Mouse (Mus musculus) forebrain, postnatal 0 days (tissue): ENCODE results near the gene Acbd5. TPM values are rescaled to one million over a fixed set of nuclear protein-coding genes. Genes with fewer than 3 reads are reported as not detected.
"Not testable (repeated sequence)": the region's sequence is repeated elsewhere in the genome, so short reads cannot be mapped to it uniquely, and the experiment has no call there.

Experiments used
- ATAC-seq: fragments of 200-750 bp; cut with Nextera tagmentation; 2 replicates; pipeline ENCODE4 v1.8.0; 2017; ENCODE audit warnings: mild to moderate bottlenecking, moderate library complexity
- DNase-seq: peaks from one replicate; pipeline ENCODE4 v3.0.0-alpha.2; 2015
- H3K27ac ChIP-seq: fragments of 300-500 bp; sonication (generic); 2 replicates; pipeline ENCODE4 v1.5.1; 2014; ENCODE audit warnings: low read depth, mild to moderate bottlenecking, antibody characterized with exemption, low read length, moderate library complexity, mixed read lengths
- H3K27me3 ChIP-seq: fragments of 300-500 bp; sonication (generic); 2 replicates; pipeline ENCODE4 v1.6.1; 2014; ENCODE audit warnings: mild to moderate bottlenecking, low read length, mixed read lengths; ENCODE audit not compliant: insufficient read depth
- H3K36me3 ChIP-seq: fragments of 300-500 bp; sonication (generic); 2 replicates; pipeline ENCODE4 v1.6.1; 2014; ENCODE audit warnings: mild to moderate bottlenecking, moderate library complexity; ENCODE audit not compliant: insufficient read depth
- H3K4me1 ChIP-seq: fragments of 300-500 bp; sonication (generic); 2 replicates; pipeline ENCODE4 v1.6.1; 2014; ENCODE audit warnings: antibody characterized with exemption; ENCODE audit not compliant: insufficient read depth
- H3K4me2 ChIP-seq: fragments of 300-500 bp; sonication (generic); 2 replicates; pipeline ENCODE4 v1.6.1; 2014; ENCODE audit warnings: low read depth, mild to moderate bottlenecking, moderate library complexity
- H3K4me3 ChIP-seq: fragments of 300-500 bp; sonication (generic); 2 replicates; pipeline ENCODE4 v1.5.1; 2014; ENCODE audit warnings: low read depth, low read length, mixed read lengths
- H3K9ac ChIP-seq: fragments of 300-500 bp; sonication (generic); 2 replicates; pipeline ENCODE4 v1.6.1; 2014; ENCODE audit warnings: mild to moderate bottlenecking
- H3K9me3 ChIP-seq: fragments of 300-500 bp; sonication (generic); 2 replicates; pipeline ENCODE4 v1.6.1; 2016; ENCODE audit warnings: low read length
- CTCF ChIP-seq: sonication (generic); IDR thresholded peaks from 2 replicates; pipeline ENCODE4 v1.5.1; 2016; ENCODE audit warnings: antibody characterized with exemption, control low read depth, low read depth
- WGBS: fragments of 180-500 bp; shearing (Covaris S2); extraction: QIAGEN DNeasy Blood & Tissue Kit; methylation state at CpG from one replicate; pipeline ENCODE4 v1.1.7; 2014; 5-methylcytosine and 5-hydroxymethylcytosine counted together
- polyA plus RNA-seq: library from polyadenylated mRNA; unstranded; fragments of >200 nt; fragmentation: Nextera tagmentation; extraction: Ambion mirVana; gene quantifications from 2 replicates; pipeline ENCODE4 v1.2.1, GENCODE M21; 2015
- total RNA-seq: library from RNA; depleted of rRNA; stranded (reverse); fragments of >200 nt; gene quantifications from 2 replicates; pipeline ENCODE4 v1.2.3, GENCODE M21; 2014

The Acbd5 gene
- total and polyA plus RNA-seq, 2 experiments from 2014 or later = 49.2 to 52.4 TPM

DNA sequence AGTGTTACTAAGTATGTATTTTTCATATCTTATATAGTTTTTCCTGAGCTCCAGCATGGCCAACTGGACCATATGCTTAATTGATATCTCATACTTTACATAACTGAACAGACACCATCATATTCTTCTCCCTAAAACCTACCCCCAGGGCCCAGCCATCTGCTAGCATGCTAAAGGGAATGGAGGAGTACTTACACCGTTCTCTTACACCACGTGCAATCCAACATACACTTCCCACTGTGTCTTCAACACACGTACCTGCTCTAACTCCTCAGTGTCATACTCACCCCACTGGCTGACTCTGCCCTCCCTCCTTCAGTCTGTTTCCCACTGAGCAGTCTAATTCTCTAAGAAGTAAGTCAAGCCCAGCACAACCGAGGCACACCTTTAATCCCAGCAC, 39.1 kb upstream of the Acbd5 start:
- Histone ChIP-seq H3K9me3 (no peaks in the 10 kb centered on the region), H3K27ac (no peak overlapping the region), H3K4me1 (no peaks in the 10 kb centered on the region), H3K27me3 (no peaks in the 10 kb centered on the region), H3K4me2 (no peak overlapping the region), H3K36me3 (no peaks in the 10 kb centered on the region; the same call in 1 of the 2 replicates), H3K9ac (no peak overlapping the region), H3K4me3 (no peak overlapping the region)
- 65% methylated on average over 4 of the region's 4 CpGs for WGBS
- DNase-seq = no peak
- ATAC-seq = no peak
- no peak for TF ChIP-seq CTCF

DNA sequence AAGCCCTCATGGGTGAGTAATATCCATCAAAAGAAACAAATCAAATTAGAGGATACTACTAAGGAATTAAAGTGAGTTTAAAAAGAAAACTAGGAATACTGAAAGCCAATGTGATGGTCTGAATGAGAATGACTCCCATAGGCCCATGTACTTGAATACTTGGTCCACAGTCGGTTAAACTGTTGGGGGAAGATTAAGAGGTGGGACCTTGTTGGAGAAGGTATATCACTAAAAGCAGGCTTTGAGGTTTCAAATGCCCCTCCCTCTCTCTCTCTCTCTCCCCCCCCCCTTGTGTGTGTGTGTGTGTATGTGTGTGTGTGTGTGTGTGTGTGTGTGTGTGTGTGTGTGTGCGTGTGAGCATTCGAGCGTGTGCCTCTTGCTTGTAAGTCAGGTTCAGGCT, 37.3 kb upstream of the Acbd5 start:
- no peaks in the 10 kb centered on the region; the same call in 1 of the 2 replicates for H3K36me3 ChIP-seq
- no peak for TF ChIP-seq CTCF
- DNase-seq (no peak), ATAC-seq (no peak)
- whole genome bisulfite sequencing = 98% methylated on average over 4 of the region's 4 CpGs
- H3K4me3 ChIP-seq = no peak overlapping the region
- H3K27me3 ChIP-seq = no peaks in the 10 kb centered on the region
- no peak overlapping the region for H3K4me2 ChIP-seq
- H3K9ac ChIP-seq = no peak overlapping the region
- H3K9me3 ChIP-seq = no peaks in the 10 kb centered on the region
- no peaks in the 10 kb centered on the region for H3K4me1 ChIP-seq
- H3K27ac ChIP-seq = no peak overlapping the region

- H3K27me3 ChIP-seq = no peaks in the 10 kb centered on the region
- H3K4me2 ChIP-seq = no peak overlapping the region
- H3K9ac ChIP-seq = no peak overlapping the region
- H3K4me3 ChIP-seq = no peak overlapping the region
- no peak overlapping the region for H3K27ac ChIP-seq
- no peak for TF ChIP-seq CTCF
- no peaks in the 10 kb centered on the region for H3K9me3 ChIP-seq
- peaks cover 5% of the 10 kb centered on the region; the same call in 1 of the 2 replicates for H3K4me1 ChIP-seq
- DNase-seq = no peak
- no peaks in the 10 kb centered on the region for H3K36me3 ChIP-seq
- WGBS = 85% methylated on average over 3 of the region's 3 CpGs
- no peak for ATAC-seq
These were observed 33.1 kb upstream of the Acbd5 start for GRCm38 (mm10) chr2:23034692-23035435.

- no peak overlapping the region for H3K9ac ChIP-seq
- H3K4me2 ChIP-seq = no peak overlapping the region
- peaks cover 5% of the 10 kb centered on the region; the same call in 1 of the 2 replicates for H3K4me1 ChIP-seq
- 97% methylated on average over 1 of the region's 1 CpGs for WGBS
- no peaks in the 10 kb centered on the region for H3K36me3 ChIP-seq
- no peak overlapping the region for H3K27ac ChIP-seq
- no peaks in the 10 kb centered on the region for H3K27me3 ChIP-seq
- DNase-seq = no peak
- no peaks in the 10 kb centered on the region for H3K9me3 ChIP-seq
- no peak for TF ChIP-seq CTCF
- no peak for ATAC-seq
- no peak overlapping the region for H3K4me3 ChIP-seq
These were observed 32.5 kb upstream of the Acbd5 start for GRCm38 (mm10) chr2:23035467-23035866.

- TF ChIP-seq CTCF = no peak
- peak overlapping the region; percentile 98 for H3K27ac ChIP-seq
- peak overlapping the region; percentile 87 for H3K4me2 ChIP-seq
- WGBS = 1% methylated on average over 54 of the region's 59 CpGs
- H3K4me3 ChIP-seq = peak overlapping the region; percentile 92
- DNase-seq (peak; percentile 58), ATAC-seq (peak; percentile 63)
- no peaks in the 10 kb centered on the region for H3K36me3 ChIP-seq
- H3K9me3 ChIP-seq = no peaks in the 10 kb centered on the region
- H3K4me1 ChIP-seq = peaks cover 5% of the 10 kb centered on the region; the same call in 1 of the 2 replicates
- peak overlapping the region; percentile 96 for H3K9ac ChIP-seq
- H3K27me3 ChIP-seq = no peaks in the 10 kb centered on the region
These were observed 28.6 kb upstream of the Acbd5 start for GRCm38 (mm10) chr2:23039082-23040000.

- no peaks in the 10 kb centered on the region for H3K9me3 ChIP-seq
- DNase-seq = peak; percentile 97
- H3K36me3 ChIP-seq = no peaks in the 10 kb centered on the region
- peak within 1 kb of the TSS; percentile 96 for H3K9ac ChIP-seq
- peak; percentile 47 for TF ChIP-seq CTCF
- peak within 1 kb of the TSS; percentile 98 for H3K27ac ChIP-seq
- H3K4me3 ChIP-seq = peak within 1 kb of the TSS; percentile 92
- WGBS = 3% methylated on average over 24 of the region's 24 CpGs
- H3K4me2 ChIP-seq = peak within 1 kb of the TSS; percentile 87
- H3K27me3 ChIP-seq = no peaks in the 10 kb centered on the region
- peaks cover 5% of the 10 kb centered on the region; the same call in 1 of the 2 replicates for H3K4me1 ChIP-seq
- peak; percentile 96 for ATAC-seq
These were observed 27.8 kb upstream of the Acbd5 start, which contains the start of gene Abi1 for GRCm38 (mm10) chr2:23040001-23040646. Gene Abi1, minus strand, starts transcription at chr2:23040241.

GRCm38 (mm10) chr2:23040690-23041089, 27.3 kb upstream of the Acbd5 start:
- WGBS = 91% methylated on average over 7 of the region's 7 CpGs
- H3K36me3 ChIP-seq, H3K9ac ChIP-seq, H3K27me3 ChIP-seq, H3K9me3 ChIP-seq, H3K4me2 ChIP-seq, DNase-seq, H3K27ac ChIP-seq, ATAC-seq, H3K4me1 ChIP-seq, H3K4me3 ChIP-seq: not testable (repeated sequence)
